Mouse (Mus musculus) cerebral cortex, adult 2 months (tissue): ENCODE data around the gene S100a14.

Source experiments
- WGBS: fragments of 180-500 bp; shearing (Covaris S2); methylation state at CpG from one replicate; pipeline ENCODE4 v1.1.7; 2018; 5-methylcytosine and 5-hydroxymethylcytosine counted together

The S100a14 gene

DNA sequence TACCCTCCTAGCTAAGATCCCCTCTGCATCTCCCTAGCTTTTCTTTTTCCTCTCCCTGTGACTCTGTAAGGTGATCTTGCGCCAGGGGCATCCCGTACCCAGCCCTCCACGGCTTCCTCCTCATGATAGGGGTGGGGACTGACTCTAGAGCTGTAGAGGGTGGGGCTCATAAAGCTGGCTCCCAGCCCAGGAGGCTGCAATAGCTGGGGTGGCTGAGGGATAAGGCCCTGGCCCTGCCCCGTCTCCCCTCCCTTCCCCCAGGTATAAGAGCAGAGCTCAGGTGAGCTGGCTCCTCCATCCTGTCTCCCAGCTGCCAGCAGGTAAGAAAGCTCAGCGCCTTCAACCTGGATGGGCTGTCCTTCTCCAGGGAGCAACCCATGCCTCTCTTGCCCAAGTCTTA, at the start of gene S100a14:
S100a14 (plus strand) TSS at position 277 of the 400 bp plus-strand sequence.
- WGBS: 76% methylated on average over 5 of the region's 5 CpGs

DNA sequence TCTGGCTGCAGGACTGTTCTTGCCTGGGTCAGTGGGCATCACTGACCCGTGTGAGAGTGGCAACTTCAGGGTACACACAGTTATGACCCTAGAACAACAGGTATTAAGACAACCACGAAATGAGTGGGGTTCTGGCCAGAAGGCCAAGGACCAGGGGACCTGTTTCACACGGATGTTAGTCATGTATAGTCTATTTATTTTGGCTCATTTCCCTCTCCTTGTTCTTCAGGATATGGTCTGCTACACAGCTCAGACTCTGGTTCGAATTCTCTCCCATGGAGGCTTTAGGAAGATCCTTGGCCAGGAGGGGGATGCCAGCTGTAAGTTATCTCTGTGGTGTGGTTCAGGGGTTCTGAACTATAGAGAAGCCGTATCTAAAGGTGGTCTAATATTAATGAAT, 39.7 kb upstream of the S100a14 start:
- WGBS: 71% methylated on average over 5 of the region's 5 CpGs

DNA sequence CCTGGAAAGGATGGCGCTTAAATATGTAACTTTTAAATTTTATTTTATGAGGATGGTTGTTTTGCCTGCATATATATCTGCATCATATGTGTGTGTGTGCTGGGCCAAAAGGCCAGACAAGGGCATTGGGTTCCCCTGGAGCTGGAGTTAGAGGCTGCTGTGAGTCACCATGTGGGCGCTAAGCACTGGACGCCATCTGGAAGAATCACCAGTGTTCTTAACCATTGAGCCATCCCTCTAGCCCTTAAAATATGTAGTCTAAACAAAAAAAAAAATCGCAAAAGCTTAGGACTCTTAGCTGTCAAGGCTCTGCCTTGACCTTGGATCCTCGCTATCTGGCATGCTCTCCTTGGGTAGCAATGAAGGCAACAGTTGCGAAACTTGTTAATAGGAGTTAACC, 38.1 kb upstream of the S100a14 start:
- 82% methylated on average over 6 of the region's 6 CpGs for WGBS

DNA sequence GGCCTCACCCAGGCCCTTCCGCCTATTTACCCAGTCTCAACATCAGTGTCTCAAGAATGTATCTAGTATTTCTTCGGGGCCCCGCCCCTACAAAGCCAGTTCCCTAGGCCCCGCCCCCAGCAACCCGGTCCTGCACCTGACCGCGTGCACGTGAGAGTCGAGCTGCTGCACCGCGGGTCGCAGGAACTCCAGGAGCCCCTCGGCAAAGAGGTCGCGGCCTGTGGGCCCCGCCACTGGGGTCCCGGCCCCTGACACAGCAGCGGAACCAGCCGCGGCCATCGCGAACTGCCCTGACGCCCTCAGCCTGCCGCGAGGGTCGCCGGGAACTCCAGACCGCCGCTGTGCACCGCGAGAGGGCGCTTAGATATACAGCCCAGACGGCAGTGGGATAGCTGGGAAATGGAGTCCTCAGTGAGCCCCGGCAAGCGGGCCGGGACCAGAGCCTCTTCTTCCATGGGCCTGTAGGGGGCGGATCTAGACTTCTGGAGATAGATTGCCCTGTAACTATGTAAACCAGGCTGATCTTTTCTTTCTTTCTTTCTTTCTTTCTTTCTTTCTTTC, 35.9 kb upstream of the S100a14 start, which contains the start of gene Snapin:
Snapin (minus strand) TSS at position 338 of the 561 bp plus-strand sequence.
- WGBS: under 1% methylated on average over 37 of the region's 37 CpGs

DNA sequence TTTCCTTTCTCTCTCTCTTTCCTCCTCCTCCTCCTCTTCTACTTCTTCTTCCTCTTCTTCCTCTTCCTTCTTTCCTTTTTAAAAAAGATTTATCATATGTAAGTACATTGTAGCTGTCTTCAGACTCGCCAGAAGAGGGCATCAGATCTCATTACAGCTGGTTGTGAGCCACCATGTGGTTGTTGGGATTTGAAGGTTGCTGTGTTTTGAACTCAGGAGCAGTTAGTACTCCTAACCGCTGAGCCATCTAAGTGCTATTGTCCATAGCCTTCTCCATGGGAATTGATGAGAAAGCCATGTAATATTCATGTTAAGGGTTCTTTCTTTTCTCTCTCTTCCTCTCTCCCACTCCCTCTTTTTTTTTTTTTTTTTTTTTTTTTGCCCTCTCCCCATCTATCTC, 35.3 kb upstream of the S100a14 start:
- WGBS: 39% methylated on average over 2 of the region's 2 CpGs

DNA sequence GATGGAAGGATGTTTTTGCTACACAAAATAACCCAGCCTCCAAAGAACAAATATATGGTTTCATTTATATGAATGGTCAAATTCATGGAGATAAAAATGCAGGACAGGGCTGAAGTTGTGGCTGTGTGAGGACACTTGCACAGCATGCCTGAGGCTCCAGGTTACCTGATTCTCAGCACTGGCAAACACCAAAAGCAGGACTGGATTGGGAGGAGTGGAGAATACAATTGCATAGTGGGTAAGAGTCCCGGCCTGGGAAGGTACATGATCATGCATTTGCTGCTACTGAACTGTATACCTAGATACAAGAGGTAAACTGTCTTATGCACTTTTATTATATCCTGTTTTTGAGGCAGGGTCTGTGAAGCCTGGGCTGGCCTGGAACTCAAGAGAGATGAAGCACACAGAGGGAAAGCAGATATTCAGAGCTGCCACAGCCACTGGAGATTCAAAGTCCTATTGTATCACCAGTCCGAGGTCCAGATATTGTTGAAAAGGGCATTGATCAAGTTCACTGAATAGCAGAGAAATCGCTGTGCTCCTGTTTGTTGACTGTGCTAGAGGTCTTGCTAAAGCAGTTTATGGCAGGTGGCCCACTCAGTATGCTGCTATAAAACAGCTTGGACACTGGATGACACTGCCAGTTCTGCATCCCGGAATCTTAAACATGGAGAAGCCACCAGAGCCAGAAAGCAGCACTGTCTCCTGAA, 32.7 kb upstream of the S100a14 start:
- WGBS: 53% methylated on average over 4 of the region's 4 CpGs

DNA sequence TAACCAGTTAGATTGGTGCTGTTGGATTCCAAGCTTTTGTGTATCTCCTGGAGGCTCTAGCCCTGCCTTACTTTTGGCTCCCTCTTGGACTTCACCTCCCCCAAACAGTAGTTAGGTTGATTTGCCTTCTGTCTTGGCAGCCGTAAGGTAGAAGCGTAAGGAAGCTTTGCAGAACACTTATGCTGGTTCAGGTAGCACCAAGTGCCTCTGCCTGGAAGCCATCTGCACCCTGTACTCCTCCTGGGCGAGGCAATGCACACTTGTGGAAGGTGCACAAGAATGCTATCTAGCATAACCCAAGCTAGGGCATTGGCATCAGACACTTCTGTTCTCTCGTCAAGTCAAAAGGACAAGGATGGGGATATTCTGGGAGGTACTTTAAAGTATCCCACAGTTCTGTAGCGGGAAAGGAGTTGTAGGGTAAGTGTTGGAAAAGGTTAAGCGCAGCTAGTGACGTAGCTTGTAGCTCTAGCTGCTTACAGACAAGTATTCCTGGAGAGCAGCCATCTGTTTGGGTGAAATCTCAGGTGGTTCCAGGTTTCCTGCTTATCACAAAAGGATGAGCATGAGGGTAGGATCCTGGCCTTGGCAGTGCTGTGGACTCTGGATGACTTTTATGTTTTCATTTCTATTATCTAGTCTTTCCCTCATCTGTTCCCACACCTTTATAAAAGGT, 30.7 kb upstream of the S100a14 start:
- WGBS: 72% methylated on average over 7 of the region's 7 CpGs

DNA sequence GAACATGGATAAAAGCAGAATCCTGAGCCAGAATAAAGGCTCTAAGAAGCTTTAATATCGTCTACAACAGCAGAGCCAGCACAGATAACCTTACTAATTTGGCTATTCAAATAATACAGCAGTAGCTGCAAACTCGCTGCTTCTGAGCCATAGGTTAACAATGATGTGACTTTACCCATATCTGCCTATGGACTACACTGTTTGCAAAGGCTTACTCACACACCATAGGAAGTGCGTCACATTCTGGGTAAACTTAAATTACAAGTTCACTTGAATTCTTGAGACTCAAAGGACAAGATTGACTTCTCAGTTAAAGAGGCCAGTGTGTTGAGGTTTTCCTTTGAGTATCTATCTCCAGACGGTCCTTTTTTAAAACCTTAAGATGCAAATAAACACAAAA, 23.2 kb upstream of the S100a14 start:
- 57% methylated on average over 4 of the region's 4 CpGs for WGBS

DNA sequence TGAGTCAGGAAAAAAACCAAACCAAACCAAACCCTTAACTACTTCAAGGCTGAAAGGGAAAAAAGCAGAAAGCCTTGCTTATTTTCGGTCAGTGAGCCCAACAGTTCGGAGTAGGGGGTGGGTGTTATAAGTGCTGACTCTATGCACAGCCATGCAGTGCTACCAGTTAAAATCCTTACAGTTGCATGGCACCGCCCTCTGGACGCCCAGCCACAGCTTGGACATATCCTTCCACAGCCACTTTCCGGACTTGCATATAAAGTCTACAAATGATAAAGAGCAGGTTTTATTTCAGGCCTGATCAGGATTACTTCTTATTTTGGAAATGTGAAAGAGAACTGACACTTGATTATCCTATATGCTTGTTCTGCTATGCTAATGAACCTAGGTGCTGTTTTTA, 21.4 kb upstream of the S100a14 start:
- 83% methylated on average over 5 of the region's 5 CpGs for WGBS

DNA sequence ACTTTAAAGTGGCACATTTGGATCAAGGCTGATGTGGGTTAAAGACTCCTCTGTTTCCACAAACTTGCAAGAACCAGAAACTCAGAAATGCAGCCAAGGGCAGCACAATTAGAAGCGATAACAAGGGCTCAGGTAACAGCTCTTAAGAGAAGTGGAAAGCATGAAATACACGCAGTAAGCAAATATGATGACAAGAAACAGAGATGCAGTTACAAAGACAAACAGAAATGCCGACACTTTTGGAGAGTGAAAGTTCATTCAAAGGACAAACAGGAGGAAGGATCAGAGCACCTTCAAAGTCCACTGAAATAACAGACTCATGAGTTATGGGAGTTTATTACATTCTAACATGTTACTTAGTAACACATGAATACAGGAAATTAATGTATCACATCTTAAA, 20.3 kb upstream of the S100a14 start:
- 71% methylated on average over 3 of the region's 3 CpGs for WGBS

DNA sequence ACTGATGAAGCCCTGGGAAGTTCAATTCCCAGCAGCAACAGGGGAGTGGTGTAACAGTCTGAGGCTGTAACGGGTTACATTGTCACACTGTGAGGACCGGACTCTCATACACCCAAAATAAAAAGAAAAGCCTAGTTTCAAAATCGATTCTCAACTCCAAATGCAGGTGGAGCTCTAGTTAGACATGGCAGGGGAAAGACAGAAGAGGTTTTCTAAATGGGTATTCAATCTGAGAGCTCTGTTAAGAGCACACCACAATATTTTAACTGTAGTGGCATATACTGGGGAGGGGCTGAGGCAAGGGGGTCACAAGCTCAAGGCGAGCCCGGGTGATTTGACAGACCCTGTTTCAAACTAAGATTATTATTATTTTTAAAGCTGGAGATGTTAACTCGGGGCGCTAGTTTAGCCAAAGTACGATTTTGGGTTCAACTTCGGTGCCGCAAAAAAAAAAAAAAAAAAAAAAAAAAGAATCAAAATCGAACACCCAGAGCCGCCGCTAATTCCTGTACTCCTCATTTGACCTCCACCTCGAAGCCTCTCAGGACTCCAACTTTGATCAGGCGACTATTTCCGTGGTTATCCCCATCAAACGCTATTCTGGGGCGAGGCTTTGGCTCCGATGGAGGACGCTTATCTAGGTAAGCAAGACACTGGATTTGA, 18.2 kb upstream of the S100a14 start:
- under 1% methylated on average over 20 of the region's 20 CpGs for WGBS

DNA sequence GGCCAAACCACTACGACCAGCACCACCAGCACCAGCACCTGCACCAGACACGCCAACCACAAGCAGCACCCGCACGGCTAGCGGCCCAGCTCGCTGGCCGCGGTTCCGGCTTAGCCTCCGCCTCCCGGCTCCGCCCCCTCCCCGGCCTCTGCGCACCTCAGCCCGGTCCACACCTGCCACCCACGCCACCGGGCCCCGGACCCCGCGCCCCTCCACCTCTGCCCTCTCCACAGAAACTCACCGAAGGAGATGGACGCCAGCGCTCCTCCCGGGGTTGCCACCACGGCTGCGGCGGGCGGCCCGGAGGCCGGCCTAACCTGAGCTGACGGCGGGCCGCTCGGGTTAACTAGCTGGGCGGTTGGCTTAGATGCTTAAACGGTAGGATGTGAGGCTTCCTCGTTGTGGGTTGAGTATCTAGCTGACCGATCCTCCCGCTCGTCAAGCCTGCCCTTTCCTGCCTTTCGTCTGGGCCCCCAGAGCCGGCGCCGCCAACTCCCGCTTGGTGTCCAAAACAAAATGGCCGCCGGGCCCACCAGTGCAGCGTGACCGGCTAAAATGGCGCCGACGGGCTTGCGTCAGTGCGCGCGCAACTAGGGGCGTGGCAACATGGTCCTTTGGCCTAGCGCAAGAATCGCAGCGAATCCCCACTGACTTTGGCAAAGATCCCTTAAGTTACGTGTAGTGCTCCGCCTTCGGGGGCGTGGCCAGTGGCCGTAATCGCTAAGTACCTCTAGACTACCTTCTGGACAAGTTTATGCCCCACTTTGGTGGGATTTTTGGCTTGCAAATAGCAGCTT, 17.5 kb upstream of the S100a14 start, which contains the start of gene Chtop:
Chtop (minus strand) TSS at position 549 of the 797 bp plus-strand sequence.
- under 1% methylated on average over 66 of the region's 66 CpGs for WGBS

DNA sequence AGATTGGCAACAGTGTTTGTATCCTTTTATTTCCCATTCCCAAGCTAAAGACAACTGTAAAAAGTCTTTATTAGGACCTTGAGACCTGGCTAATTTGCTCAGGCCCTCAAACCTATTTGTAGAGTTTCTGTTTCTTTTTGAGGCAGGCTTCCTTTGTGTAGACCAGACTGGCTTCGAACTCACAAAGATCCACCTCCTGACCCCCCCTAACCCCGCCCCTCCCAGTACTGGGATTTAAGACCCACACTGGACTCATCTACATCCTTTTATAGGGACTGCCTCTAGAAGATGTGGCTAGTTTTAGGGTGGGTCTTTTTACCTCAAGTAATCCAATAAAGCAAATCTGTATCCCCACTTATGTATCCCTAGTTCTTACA, 16.9 kb upstream of the S100a14 start:
- WGBS: 13% methylated on average over 2 of the region's 2 CpGs

DNA sequence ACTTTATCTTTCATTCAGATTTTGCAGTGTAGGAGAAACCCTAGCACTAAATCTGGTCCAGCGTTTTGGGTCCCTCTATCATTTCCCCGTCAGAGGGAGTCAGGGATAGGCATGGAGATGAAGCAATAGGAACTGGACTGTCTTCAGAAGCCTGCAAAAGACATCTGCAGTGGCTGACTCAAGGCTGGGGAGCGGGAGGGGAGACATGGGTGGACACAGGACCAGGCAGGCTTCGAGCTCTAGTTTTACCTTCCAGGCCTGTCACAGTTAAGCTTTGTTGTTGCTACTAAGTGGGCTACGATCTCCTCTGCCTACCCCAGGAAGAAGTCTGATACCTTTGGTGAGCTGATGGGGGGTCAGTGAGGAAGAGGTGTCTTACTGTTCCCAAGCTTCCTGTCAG, 14.4 kb upstream of the S100a14 start:
- 79% methylated on average over 5 of the region's 5 CpGs for WGBS

DNA sequence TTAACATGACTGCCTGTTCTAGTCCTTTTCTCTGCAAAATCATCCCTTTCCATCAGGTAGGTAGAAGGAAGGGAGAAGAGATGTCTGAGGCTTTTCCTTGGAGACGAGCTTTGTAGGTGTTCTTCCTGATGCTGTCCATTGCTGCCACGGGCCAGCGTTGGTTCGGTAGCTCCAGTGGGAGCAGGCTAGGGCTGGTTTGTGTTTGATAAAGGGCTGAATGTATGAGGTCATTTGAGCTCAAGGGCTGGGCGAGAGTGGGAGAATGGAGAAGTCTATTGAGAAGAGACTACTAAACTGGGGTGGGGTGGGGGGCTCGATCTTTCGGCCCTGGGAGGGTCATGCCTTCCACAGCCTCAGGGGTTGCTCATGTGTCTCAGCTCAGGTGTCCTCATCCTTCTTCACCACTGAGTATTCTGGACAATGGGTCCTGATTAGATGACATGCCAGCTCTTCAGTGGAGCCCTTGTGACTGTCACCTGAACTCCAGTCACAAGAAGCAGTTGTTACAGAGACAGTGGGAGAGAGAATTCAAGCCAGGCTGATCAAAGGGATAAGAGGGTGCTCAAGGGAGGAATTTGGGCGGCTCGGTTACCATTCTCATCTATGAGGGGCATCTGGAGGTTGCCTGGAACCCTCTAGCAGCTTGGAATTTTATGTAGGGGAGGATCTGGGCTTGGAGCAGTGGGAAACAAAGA, 13.6 kb upstream of the S100a14 start:
- WGBS: 82% methylated on average over 9 of the region's 9 CpGs

DNA sequence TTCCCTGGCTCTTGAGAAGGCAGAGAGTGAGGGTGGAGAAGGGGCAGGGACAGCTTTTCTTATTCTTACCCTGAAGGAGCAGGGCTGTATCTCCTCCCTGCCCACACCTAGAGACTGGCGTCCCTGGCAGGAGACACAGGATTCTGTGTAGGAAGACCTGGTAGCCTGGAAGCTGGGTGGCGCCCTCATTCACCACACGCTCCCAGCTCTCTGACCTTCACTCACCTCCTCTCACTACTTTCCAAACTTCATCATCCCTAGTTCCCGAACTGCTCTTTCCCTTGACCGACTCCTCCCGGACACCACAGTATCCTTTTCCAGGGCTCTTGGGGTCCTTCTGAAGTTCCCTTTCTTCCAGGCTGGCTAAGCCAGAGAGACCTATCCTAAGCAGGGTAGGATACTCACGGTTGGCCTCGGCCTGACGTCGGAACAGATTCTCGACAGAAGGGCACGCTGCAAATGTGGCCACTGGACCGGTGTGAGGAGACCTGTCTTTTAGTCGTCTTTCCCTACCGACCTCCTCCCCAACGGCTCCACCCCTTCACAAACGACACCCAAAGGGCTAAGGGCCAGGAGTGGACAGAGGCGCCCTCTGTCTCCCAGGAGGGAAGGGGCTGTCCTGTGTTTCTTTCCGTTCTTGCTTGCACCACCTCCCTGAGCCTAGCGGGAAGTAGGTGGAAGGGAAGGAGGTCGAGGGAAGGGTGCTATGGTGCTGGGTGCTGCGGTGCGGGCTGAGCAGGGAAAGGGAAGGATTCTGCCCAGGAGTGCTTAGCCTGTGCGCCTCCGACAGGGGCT, 12.7 kb upstream of the S100a14 start, which contains the start of the genes S100a1 and S100a13:
S100a1 (minus strand) TSS at position 597 of the 795 bp plus-strand sequence.
S100a13 (plus strand) TSS at position 640 of the 795 bp plus-strand sequence.
- WGBS: 9% methylated on average over 25 of the region's 25 CpGs

DNA sequence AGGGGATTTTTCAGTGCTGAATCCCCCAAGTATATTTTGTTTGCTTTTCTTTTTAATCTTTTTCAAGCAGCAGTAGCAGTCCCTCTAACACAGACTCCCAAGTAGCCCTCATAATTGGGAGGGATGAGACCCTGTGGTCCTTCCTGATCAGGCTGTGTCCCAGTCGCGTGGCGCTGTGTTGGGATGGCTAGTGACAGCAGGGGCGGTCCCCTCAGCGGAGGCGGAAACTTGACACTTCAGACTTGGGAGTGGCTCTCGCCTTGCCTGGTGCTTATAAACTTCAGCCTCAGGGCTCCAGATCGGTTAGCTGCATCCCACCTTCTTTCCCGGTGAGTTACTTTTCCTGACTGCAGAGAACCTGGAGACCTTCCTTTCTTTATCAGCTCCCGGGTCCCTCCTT, 12.0 kb upstream of the S100a14 start:
- WGBS: 1% methylated on average over 10 of the region's 10 CpGs

DNA sequence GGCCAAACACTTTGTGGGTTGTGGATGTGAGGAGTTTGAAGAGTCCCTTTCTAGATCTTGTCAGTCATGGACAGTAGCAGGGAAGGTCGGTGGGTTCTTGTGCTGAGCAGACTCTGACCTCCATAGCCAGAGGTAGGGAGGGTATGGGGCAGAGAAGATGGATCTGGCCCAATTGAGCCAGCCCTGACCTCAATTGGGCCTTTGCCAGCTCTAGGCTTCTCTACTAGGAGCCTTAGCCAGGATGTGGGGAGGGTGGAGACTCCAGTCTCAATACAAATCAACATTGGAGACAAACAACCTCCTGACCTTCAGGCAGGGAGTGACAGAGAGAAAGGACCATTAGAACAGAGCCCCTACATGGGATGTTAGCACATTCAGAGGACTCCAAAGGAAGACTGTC, 11.4 kb upstream of the S100a14 start:
- 32% methylated on average over 1 of the region's 1 CpGs for WGBS

DNA sequence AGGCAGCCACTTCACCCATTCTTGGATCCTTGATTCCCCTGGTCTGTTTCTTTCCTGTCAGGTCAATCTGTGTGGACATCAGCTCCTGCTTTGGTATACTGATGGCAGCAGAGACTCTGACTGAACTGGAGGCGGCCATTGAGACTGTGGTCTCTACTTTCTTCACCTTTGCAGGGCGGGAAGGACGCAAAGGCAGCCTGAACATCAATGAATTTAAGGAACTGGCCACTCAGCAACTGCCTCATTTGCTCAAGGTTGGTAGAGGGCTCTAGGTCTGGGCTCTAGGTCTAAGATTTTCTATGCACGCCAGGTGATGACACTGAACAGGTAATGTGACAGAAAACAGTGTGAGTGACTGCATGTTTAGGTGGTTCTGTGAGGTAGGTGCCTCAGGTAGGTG, 10.9 kb upstream of the S100a14 start:
- 95% methylated on average over 4 of the region's 4 CpGs for WGBS

DNA sequence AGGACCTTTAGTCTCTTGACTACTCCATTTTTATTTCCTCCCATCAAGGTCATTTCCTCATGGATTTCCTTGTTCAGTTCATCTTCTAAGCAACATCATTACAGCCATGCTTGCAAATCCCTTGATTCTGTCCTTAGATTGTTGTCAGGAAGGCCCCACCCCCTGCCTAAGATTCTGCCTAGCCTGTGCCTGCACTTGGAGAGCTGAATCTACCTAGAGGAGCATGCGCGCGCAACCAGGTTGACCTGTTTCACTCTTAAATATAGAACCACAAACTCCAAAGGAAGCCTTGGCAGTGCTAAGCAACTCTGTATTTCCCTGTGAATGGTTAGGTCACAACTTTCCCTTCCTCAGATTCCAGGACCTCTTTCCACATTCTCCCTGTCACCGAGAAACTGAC, 8.9 kb upstream of the S100a14 start:
- WGBS: 82% methylated on average over 4 of the region's 4 CpGs
